Mouse (Mus musculus) embryonic facial prominence, embryonic 15.5 days (tissue): ENCODE measurements around the gene Ppp1r12c. TPM values are rescaled to one million over a fixed set of nuclear protein-coding genes. Genes with fewer than 3 reads are reported as not detected.
"Not testable (repeated sequence)": the region's sequence is repeated elsewhere in the genome, so short reads cannot be mapped to it uniquely, and the experiment has no call there.

ENCODE experiments used
- ATAC-seq: fragments of 200-750 bp; cut with Nextera tagmentation; 2 replicates; pipeline ENCODE4 v1.8.0; 2017; ENCODE audit warnings: low read depth, moderate TSS enrichment; ENCODE audit not compliant: insufficient number of reproducible peaks, low FRiP score, low TSS enrichment
- H3K27ac ChIP-seq: fragments of 300-500 bp; sonication (generic); replicated peaks from 2 replicates; pipeline ENCODE4 v1.5.1; 2015; ENCODE audit warnings: mild to moderate bottlenecking, inconsistent platforms
- H3K27me3 ChIP-seq: fragments of 300-500 bp; sonication (generic); 2 replicates; pipeline ENCODE4 v1.6.1; 2015; ENCODE audit warnings: inconsistent platforms
- H3K36me3 ChIP-seq: fragments of 300-500 bp; sonication (generic); 2 replicates; pipeline ENCODE4 v1.6.1; 2015; ENCODE audit warnings: mild to moderate bottlenecking, inconsistent platforms
- H3K4me1 ChIP-seq: fragments of 300-500 bp; sonication (generic); 2 replicates; pipeline ENCODE4 v1.6.1; 2015; ENCODE audit warnings: inconsistent platforms
- H3K4me2 ChIP-seq: fragments of 300-500 bp; sonication (generic); replicated peaks from 2 replicates; pipeline ENCODE4 v1.6.1; 2015; ENCODE audit warnings: mild to moderate bottlenecking, inconsistent platforms
- H3K4me3 ChIP-seq: fragments of 300-500 bp; sonication (generic); replicated peaks from 2 replicates; pipeline ENCODE4 v1.5.1; 2015; ENCODE audit warnings: mild to moderate bottlenecking, inconsistent platforms
- H3K9ac ChIP-seq: fragments of 300-500 bp; sonication (generic); 2 replicates; pipeline ENCODE4 v1.6.1; 2015; ENCODE audit warnings: inconsistent platforms
- H3K9me3 ChIP-seq: fragments of 300-500 bp; sonication (generic); replicated peaks from 2 replicates; pipeline ENCODE4 v1.6.1; 2016; ENCODE audit warnings: inconsistent platforms
- WGBS: fragments of 180-500 bp; shearing (Covaris S2); methylation state at CpG from one replicate; pipeline ENCODE4 v1.1.7; 2015; 5-methylcytosine and 5-hydroxymethylcytosine counted together
- polyA plus RNA-seq: library from polyadenylated mRNA; unstranded; fragments of >200 nt; fragmentation: Nextera tagmentation; extraction: Ambion mirVana; gene quantifications from 2 replicates; pipeline ENCODE4 v1.2.1, GENCODE M21; 2015

The Ppp1r12c gene
- polyA plus RNA-seq, 1 experiment from 2014 or later, result 57.2 TPM

DNA sequence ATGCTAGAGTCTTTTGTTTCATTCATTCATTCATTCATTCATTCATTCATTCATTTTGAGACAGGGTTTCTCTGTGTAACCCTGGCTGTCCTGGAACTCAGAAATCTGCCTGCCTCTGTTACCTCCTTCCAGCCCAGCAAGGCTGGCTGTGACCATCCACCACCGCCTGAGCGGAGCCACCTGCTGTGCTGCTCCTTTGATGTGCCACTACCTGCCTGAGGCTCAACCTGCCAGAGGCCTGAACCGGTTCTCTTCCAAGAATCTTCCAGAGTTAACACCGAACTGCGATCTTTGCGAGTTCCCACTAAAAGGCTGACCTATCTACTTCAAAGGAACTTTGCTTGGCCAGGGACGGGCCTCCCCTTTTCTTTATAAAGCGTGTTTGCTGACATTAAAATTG is 28.7 kb upstream of the Ppp1r12c start:
- WGBS, result 38% methylated on average over 7 of the region's 8 CpGs
- ATAC-seq, H3K4me2 ChIP-seq, H3K9ac ChIP-seq, H3K4me3 ChIP-seq, H3K27me3 ChIP-seq, H3K27ac ChIP-seq, H3K9me3 ChIP-seq, H3K36me3 ChIP-seq: not testable (repeated sequence)
- H3K4me1 ChIP-seq, result peaks cover 20% of the 10 kb centered on the region

DNA sequence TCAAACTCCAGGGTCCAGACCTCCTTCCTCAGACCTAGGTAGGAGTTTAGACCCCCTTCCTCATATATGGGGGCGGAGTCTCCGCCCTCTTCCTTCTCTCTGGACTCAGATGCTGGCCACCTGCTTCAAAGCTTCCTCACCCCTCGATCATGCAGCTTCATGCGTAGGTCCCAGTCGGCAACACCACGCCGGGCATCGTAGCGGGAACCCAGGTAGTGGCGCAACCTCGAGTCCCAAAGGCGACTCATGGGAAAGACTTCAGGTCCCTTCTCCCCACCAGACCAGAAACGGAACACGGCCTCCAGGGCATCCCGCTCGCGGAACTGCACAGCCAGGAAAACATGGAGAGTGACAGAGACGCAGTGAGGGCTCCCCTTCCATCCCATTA is 25.8 kb upstream of the Ppp1r12c start:
- Histone ChIP-seq H3K4me1 (peaks cover 18% of the 10 kb centered on the region), H3K4me3 (peak overlapping the region; percentile 44), H3K4me2 (peak overlapping the region; percentile 72), H3K27ac (no peak overlapping the region), H3K27me3 (peaks cover 8% of the 10 kb centered on the region; the same call in 1 of the 2 replicates), H3K9me3 (no peaks in the 10 kb centered on the region), H3K36me3 (no peaks in the 10 kb centered on the region), H3K9ac (no peak overlapping the region)
- WGBS, result 44% methylated on average over 18 of the region's 18 CpGs
- no peak for ATAC-seq

DNA sequence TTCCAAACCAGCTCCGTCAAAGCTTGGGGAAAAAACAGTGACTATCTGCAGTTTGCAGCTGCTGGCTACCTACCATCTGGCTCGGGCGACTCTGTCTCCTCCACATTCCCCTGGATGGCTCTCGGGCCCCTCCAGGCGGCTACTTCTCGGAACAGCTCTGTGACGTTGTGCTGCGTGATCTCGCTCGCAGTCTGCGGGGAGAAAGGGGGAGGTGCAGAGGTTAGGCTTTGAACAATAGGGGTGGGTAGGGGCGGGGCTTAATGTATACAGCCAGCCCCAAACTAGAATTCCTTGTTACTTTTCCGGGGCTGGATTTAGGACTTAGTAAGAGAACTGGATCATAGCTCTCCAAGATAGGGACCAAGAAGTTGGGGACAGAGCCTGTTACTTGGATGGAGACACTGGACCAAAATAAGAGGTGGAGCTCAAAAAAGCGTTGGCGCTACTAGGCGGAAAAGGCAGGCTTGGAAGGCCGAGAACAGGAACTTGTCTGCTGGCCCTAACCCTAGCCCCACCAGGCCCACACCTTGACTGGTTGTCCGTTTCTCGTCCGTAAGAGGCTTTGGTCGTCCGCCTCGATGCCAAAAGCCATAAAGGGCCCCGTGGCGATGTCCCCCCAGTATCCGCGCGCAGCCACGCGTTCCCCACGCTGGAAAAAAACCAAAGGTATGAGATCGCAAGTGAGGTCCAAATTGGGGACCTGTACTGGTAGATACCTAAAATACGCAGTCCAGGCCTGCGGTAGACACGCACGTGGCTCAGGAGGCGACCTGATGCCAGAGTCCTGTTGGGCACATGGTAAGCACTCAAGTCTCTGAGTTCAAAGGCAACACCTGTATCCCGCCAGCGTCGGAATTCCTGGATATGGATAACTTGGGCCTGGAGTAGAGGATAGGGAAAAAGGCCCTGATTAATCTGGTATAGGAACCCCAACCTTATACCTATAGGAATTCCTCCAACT is 25.1 kb upstream of the Ppp1r12c start:
- Histone ChIP-seq H3K4me2 (peak overlapping the region; percentile 72), H3K27ac (peak overlapping the region; percentile 61), H3K27me3 (peaks cover under 1% of the 10 kb centered on the region; the same call in 1 of the 2 replicates), H3K9me3 (no peaks in the 10 kb centered on the region), H3K4me3 (peak overlapping the region; percentile 44), H3K4me1 (peaks cover 13% of the 10 kb centered on the region), H3K36me3 (no peaks in the 10 kb centered on the region), H3K9ac (peak overlapping the region; percentile 42)
- peak; percentile 92 for ATAC-seq
- 20% methylated on average over 40 of the region's 40 CpGs for WGBS

GRCm38 (mm10) chr7:4524212-4524922 is 22.9 kb upstream of the Ppp1r12c start, which contains the start of gene Tnni3:
Tnni3 (minus strand) TSS chr7:4524229.
- H3K9ac ChIP-seq, H3K9me3 ChIP-seq, H3K4me2 ChIP-seq, ATAC-seq, H3K27me3 ChIP-seq, H3K27ac ChIP-seq, H3K36me3 ChIP-seq, H3K4me3 ChIP-seq: not testable (repeated sequence)
- H3K4me1 ChIP-seq, result peaks cover 24% of the 10 kb centered on the region
- 68% methylated on average over 15 of the region's 15 CpGs for WGBS

DNA sequence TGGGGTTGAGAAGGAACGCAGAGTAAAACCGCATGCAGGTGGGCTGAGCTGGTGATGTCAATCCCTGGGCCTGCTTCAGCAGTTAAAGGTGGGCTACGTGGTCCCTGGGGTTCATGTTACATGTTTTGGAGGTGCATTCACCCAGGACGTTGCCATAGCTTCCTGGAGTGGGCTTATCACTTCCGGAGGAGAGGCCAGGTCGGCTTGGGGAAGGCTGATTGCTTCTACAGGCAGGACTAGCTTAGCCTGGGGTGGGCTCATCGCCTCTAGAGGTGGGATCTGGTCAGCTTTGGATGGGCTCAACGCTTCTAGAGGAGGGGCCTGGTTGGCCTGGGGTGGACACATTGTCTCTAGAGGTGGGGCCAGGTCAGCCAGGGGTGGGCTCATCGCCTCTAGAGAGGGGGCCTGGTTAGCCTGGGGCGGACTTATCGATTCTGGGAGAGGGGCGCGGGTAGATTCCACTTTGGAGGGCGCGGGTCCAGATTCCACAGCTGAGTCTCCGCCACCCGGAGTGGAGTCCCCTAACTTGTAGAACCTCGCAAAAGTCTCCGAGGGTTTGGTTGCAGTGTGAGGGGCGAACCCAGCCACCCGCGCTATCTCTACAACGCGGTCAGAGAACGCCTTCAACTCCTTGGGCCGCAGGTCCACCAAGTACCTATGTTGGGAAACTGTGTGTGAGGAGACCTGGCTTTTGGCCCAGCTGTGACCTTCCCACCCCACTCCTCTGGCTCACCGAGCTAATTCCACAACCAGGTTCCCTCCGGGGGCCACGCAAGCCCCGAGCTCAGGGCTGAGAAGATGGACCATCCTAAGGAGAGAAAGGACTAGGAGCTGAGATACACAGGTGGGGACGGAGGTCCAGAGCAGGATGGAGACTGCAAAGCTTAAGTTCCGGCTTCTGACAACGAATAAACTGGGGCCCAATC is 22.0 kb upstream of the Ppp1r12c start:
- no peak overlapping the region for H3K4me2 ChIP-seq
- H3K9me3 ChIP-seq, result no peaks in the 10 kb centered on the region
- peaks cover 24% of the 10 kb centered on the region for H3K4me1 ChIP-seq
- no peak overlapping the region for H3K9ac ChIP-seq
- H3K36me3 ChIP-seq, result no peaks in the 10 kb centered on the region
- 85% methylated on average over 33 of the region's 33 CpGs for WGBS
- H3K27me3 ChIP-seq, result no peaks in the 10 kb centered on the region; the same call in 1 of the 2 replicates
- no peak overlapping the region for H3K4me3 ChIP-seq
- ATAC-seq, result no peak
- H3K27ac ChIP-seq, result no peak overlapping the region

DNA sequence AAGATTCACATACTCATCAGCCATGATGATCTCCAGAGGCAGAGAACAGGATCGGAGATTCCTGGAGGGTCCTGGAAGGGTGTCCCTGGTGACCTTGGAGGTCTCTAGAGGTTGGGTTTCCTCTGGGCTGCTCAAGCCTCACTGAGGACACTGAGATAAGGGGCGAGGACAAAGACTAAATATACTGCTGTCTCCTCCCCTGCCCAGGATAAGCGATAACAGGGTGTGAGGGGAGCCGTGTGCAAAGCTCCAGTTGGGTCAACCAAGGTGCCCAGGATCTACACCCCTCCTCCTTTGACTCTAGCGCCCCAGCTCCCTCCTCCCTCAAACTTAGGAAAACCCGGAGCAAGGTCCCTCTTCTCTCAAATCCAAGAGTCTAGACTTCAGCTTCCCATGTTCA is 20.8 kb upstream of the Ppp1r12c start:
- Histone ChIP-seq H3K9me3 (no peaks in the 10 kb centered on the region), H3K4me1 (peaks cover 22% of the 10 kb centered on the region), H3K4me3 (no peak overlapping the region), H3K4me2 (no peak overlapping the region), H3K27me3 (no peaks in the 10 kb centered on the region), H3K36me3 (no peaks in the 10 kb centered on the region), H3K27ac (no peak overlapping the region), H3K9ac (no peak overlapping the region)
- WGBS, result 77% methylated on average over 6 of the region's 6 CpGs
- no peak for ATAC-seq

DNA sequence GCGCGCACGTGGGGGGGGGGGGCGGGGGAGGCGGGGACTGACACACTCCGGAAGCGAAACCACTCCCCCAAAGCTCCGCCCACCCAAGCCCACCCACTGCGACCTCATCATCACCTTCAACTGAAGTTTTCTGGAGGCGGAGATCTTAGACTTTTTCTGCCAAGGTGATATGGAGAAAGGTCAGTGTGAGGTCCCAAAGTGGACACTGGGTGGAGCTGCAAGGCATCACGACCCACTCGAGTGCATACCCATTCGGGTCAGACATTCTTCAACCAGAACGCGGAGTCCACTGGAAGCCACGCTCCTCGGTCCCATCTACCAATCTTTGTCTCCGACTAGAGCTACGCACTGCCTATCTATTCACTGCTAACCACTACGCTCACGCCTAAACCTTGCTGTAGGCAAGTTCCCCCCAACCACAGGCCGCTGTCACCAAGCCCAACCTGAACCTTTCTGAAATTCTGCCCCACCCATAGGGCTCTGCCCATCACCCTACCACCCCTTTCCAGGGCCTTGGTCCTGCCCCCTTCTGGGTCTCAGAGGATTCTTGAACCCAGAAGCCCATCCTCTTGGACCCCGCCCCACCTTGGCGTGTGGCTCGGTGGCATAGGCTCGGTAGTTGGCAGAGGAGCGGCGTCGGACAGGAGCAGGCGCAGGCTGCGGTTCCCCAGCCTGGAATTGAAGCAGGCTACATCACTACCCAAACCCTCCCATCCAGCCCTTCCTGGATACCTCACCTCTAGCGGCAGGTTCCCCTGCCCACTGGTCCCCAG is 19.9 kb upstream of the Ppp1r12c start:
- no peak overlapping the region for H3K27ac ChIP-seq
- no peak overlapping the region for H3K9ac ChIP-seq
- H3K4me1 ChIP-seq, result peaks cover 15% of the 10 kb centered on the region
- ATAC-seq, result no peak
- H3K27me3 ChIP-seq, result no peaks in the 10 kb centered on the region
- peak overlapping the region; percentile 24 for H3K4me3 ChIP-seq
- H3K4me2 ChIP-seq, result peak overlapping the region; percentile 46
- WGBS, result 34% methylated on average over 32 of the region's 32 CpGs
- no peaks in the 10 kb centered on the region for H3K9me3 ChIP-seq
- no peaks in the 10 kb centered on the region for H3K36me3 ChIP-seq

- Histone ChIP-seq H3K4me2 (no peak overlapping the region), H3K9ac (no peak overlapping the region), H3K27ac (no peak overlapping the region), H3K36me3 (no peaks in the 10 kb centered on the region), H3K27me3 (no peaks in the 10 kb centered on the region), H3K4me1 (peaks cover 16% of the 10 kb centered on the region), H3K4me3 (no peak overlapping the region), H3K9me3 (no peaks in the 10 kb centered on the region)
- 67% methylated on average over 1 of the region's 1 CpGs for WGBS
- no peak for ATAC-seq
Observed at GRCm38 (mm10) chr7:4518487-4518886, 17.0 kb upstream of the Ppp1r12c start.

GRCm38 (mm10) chr7:4516332-4517050 is 15.0 kb upstream of the Ppp1r12c start, which contains the start of gene Tnnt1:
Tnnt1 (minus strand) TSS chr7:4516382.
- no peak within 1 kb of the TSS for H3K9ac ChIP-seq
- H3K4me2 ChIP-seq, result no peak within 1 kb of the TSS
- peaks cover 20% of the 10 kb centered on the region for H3K4me1 ChIP-seq
- no peaks in the 10 kb centered on the region for H3K36me3 ChIP-seq
- H3K27me3 ChIP-seq, result no peaks in the 10 kb centered on the region
- 17% methylated on average over 3 of the region's 4 CpGs for WGBS
- no peaks in the 10 kb centered on the region for H3K9me3 ChIP-seq
- ATAC-seq, result 0 out of 2 replicates have a peak, but pooled peaks have one; percentile 15
- peak within 1 kb of the TSS; percentile 12; the same call in 1 of the 2 replicates for H3K4me3 ChIP-seq
- H3K27ac ChIP-seq, result 0 out of 2 replicates have a peak within 1 kb of the TSS, but pooled peaks have one; percentile 51
